ENCODE assay signal across 19 mouse cellular contexts in the genomic region with DNA sequence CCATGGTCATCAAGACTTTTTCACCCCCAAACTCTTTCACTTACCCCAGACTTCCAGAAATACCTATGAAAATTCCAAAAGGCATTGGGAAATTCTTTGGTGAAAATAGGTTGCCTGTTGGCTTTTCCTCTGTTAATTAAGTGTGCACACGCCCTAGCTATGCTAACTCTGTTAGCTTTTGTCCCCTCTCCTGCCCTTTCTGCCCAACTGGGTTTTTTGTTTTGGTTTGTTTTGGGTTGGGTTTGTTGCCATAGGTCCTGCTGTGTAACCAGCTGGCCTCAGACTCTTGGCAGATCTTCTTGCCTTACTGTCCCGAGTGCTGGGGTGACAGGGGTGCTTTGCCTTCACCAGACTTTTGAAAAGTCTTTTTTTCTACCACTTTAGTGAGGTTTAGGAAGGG. TPM values are rescaled to one million over a fixed set of nuclear protein-coding genes. Genes with fewer than 3 reads are reported as not detected.
DNase-seq lines count a peak whose midpoint lies in the region; ATAC-seq and TF ChIP-seq lines count a peak whose summit lies in the region.
"Had no signal": no experiment of that assay in that cellular context is flagged by ENCODE, and none has a peak within 500 bp of the region (broad histone marks: within the 10 kb centered on the region; RNA-seq: fewer than 3 reads in every experiment).

No protein-coding gene starts in this region.

- H3K9ac ChIP-seq in intestine, postnatal 0 days (ENCODE audit: low read depth, low read length) = no peak overlapping the region
- H3K9ac ChIP-seq: forebrain, postnatal 0 days; heart, embryonic 15.5 days; liver, embryonic 12.5 days; midbrain, embryonic 15.5 days; stomach, embryonic 15.5 days had no signal

- no peaks in the 10 kb centered on the region for H3K27me3 ChIP-seq in intestine, postnatal 0 days (replicated peaks; ENCODE audit: control insufficient read depth, insufficient read depth, low read length)
- H3K27me3 ChIP-seq: heart, embryonic 15.5 days; liver, embryonic 12.5 days; midbrain, embryonic 15.5 days; stomach, embryonic 15.5 days had no signal

- H3K4me3 ChIP-seq in intestine, postnatal 0 days (ENCODE audit: low read depth, low read length) = no peak overlapping the region
- H3K4me3 ChIP-seq: heart, embryonic 15.5 days; hindbrain, embryonic 10.5 days; limb, embryonic 10.5 days; liver, embryonic 12.5 days; midbrain, embryonic 15.5 days; stomach, embryonic 15.5 days had no signal

- no peak overlapping the region for H3K4me2 ChIP-seq in intestine, postnatal 0 days (replicated peaks; ENCODE audit: low read depth)
- H3K4me2 ChIP-seq: heart, embryonic 15.5 days; liver, embryonic 12.5 days; midbrain, embryonic 15.5 days; stomach, embryonic 15.5 days had no signal

- H3K9me3 ChIP-seq in intestine, postnatal 0 days (ENCODE audit: control insufficient read depth) = no peaks in the 10 kb centered on the region
- H3K9me3 ChIP-seq: heart, embryonic 15.5 days; hindbrain, embryonic 10.5 days; limb, embryonic 10.5 days; liver, embryonic 12.5 days; midbrain, embryonic 15.5 days; stomach, embryonic 15.5 days had no signal

- DNase-seq in lung, postnatal 10 days = peak; percentile 19
- DNase-seq in lung, postnatal 4 days = no peak
- peak; percentile 34 for DNase-seq in ZHBTc4 (ENCODE audit: low read depth, low spot score)
- DNase-seq in cerebellum, adult 8-10 months = peak; percentile 81
- DNase-seq in lung, postnatal 36 days = peak; percentile 53
- no peak for DNase-seq in left cerebral cortex, adult 11 months (ENCODE audit: low spot score)
- DNase-seq in yolk sac, embryonic 10.5 days (ENCODE audit: low spot score) = no peak
- DNase-seq: adrenal gland, postnatal 14 days; B cell, adult 2 months; forebrain, postnatal 0 days; layer of hippocampus, postnatal 36 days had no signal

- H3K27ac ChIP-seq in intestine, postnatal 0 days (ENCODE audit: low read depth, low read length) = no peak overlapping the region
- H3K27ac ChIP-seq: heart, embryonic 15.5 days; hindbrain, embryonic 10.5 days; limb, embryonic 10.5 days; liver, embryonic 12.5 days; macrophage; midbrain, embryonic 15.5 days; stomach, embryonic 15.5 days had no signal

- ATAC-seq in intestine, postnatal 0 days = no peak
- ATAC-seq: forebrain, postnatal 0 days; liver, embryonic 12.5 days; midbrain, embryonic 15.5 days had no signal

- 50% methylated on average over 2 of the region's 2 CpGs for WGBS in intestine, postnatal 0 days

- no peaks in the 10 kb centered on the region for H3K36me3 ChIP-seq in intestine, postnatal 0 days (ENCODE audit: control insufficient read depth, insufficient read depth)
- H3K36me3 ChIP-seq: heart, embryonic 15.5 days; hindbrain, embryonic 10.5 days; limb, embryonic 10.5 days; liver, embryonic 12.5 days; midbrain, embryonic 15.5 days; stomach, embryonic 15.5 days had no signal

- H3K4me1 ChIP-seq in intestine, postnatal 0 days (replicated peaks; ENCODE audit: control insufficient read depth, insufficient read depth, low read length) = no peaks in the 10 kb centered on the region
- H3K4me1 ChIP-seq: heart, embryonic 15.5 days; hindbrain, embryonic 10.5 days; midbrain, embryonic 15.5 days had no signal

- TF ChIP-seq CTCF in intestine, postnatal 0 days (IDR thresholded peaks at IDR 0.05; ENCODE audit: low read depth) = no peak

RNA-seq across cellular contexts. Expression of a gene that starts 13.7 kb away (rescaled TPM):
- 7.3 and 9.5 TPM in 2 replicates for polyA plus RNA-seq in intestine, postnatal 0 days (2015; fragmentation: Nextera tagmentation; extraction: Ambion mirVana)

RNA-seq across cellular contexts. Expression of a gene that starts 29.3 kb away (rescaled TPM):
- polyA plus RNA-seq in intestine, postnatal 0 days (2015; fragmentation: Nextera tagmentation; extraction: Ambion mirVana) = 0.21 and 0.25 TPM in 2 replicates
- polyA plus RNA-seq: forebrain, postnatal 0 days; hindbrain, embryonic 10.5 days; limb, embryonic 10.5 days; liver, embryonic 12.5 days; macrophage; midbrain, embryonic 15.5 days had no signal

Comparison
In these comparisons a context has a peak if more than half of its experiments do, and no peak if none do; other contexts are left out.
1. DNase-seq: peak in lung, postnatal 10 days (single experiment), ZHBTc4 (single experiment), cerebellum, adult 8-10 months (single experiment) and lung, postnatal 36 days (single experiment); none in lung, postnatal 4 days (0 of 2), left cerebral cortex, adult 11 months (single experiment) and yolk sac, embryonic 10.5 days (single experiment).